Mouse (Mus musculus): ENCODE results near the gene Mthfd1l.

GRCm38 (mm10) chr10:4120708-4121107 lies 147.8 kb downstream of the Mthfd1l start:
- TF ChIP-seq CTCF (IDR thresholded peaks at IDR 0.05; ENCODE audit: low read depth): no peak
- peak; percentile 82; the same call in 1 of the 2 replicates for TF ChIP-seq EP300 (IDR thresholded peaks at IDR 0.05; ENCODE audit: low read depth)
